Mouse (Mus musculus) limb, embryonic 14.5 days (tissue): Measurements from ENCODE around the gene Ptf1a. TPM values are rescaled to one million over a fixed set of nuclear protein-coding genes. Genes with fewer than 3 reads are reported as not detected.
A peak's percentile ranks its signal among the peaks of the same experiment; 100 is the strongest.

Source experiments
- ATAC-seq: fragments of 200-750 bp; cut with Nextera tagmentation; 2 replicates; pipeline ENCODE4 v1.8.0; 2017; ENCODE audit warnings: low read depth, moderate number of reproducible peaks, moderate TSS enrichment; ENCODE audit not compliant: low FRiP score
- DNase-seq: peaks from one replicate; pipeline ENCODE4 v3.0.0-alpha.2; 2015; ENCODE audit warnings: low spot score
- H3K27ac ChIP-seq: fragments of 300-500 bp; sonication (generic); replicated peaks from 2 replicates; pipeline ENCODE4 v1.5.1; 2014; ENCODE audit warnings: low read depth, mild to moderate bottlenecking, low read length, moderate library complexity, mixed read lengths
- H3K27me3 ChIP-seq: fragments of 300-500 bp; sonication (generic); 2 replicates; pipeline ENCODE4 v1.6.1; 2014; ENCODE audit warnings: low read length, mixed read lengths; ENCODE audit not compliant: control insufficient read depth, insufficient read depth
- H3K36me3 ChIP-seq: fragments of 300-500 bp; sonication (generic); 2 replicates; pipeline ENCODE4 v1.6.1; 2014; ENCODE audit warnings: mild to moderate bottlenecking, low read length, moderate library complexity, mixed read lengths; ENCODE audit not compliant: control insufficient read depth, insufficient read depth
- H3K4me1 ChIP-seq: fragments of 300-500 bp; sonication (generic); 2 replicates; pipeline ENCODE4 v1.6.1; 2014; ENCODE audit warnings: antibody characterized with exemption, low read length, mixed read lengths; ENCODE audit not compliant: control insufficient read depth, insufficient read depth
- H3K4me2 ChIP-seq: fragments of 300-500 bp; sonication (generic); replicated peaks from 2 replicates; pipeline ENCODE4 v1.6.1; 2014; ENCODE audit warnings: low read depth, mild to moderate bottlenecking, low read length, moderate library complexity; ENCODE audit not compliant: severe bottlenecking
- H3K4me3 ChIP-seq: fragments of 300-500 bp; sonication (generic); replicated peaks from 2 replicates; pipeline ENCODE4 v1.5.1; 2014; ENCODE audit warnings: low read length
- H3K9ac ChIP-seq: fragments of 300-500 bp; sonication (generic); 2 replicates; pipeline ENCODE4 v1.6.1; 2014; ENCODE audit warnings: mild to moderate bottlenecking, low read depth, low read length, moderate library complexity; ENCODE audit not compliant: severe bottlenecking
- H3K9me3 ChIP-seq: fragments of 300-500 bp; sonication (generic); 2 replicates; pipeline ENCODE4 v1.6.1; 2016; ENCODE audit warnings: low read length; ENCODE audit not compliant: control insufficient read depth
- POLR2A ChIP-seq: fragments of 200-500 bp; IDR thresholded peaks from 2 replicates; pipeline ENCODE4 v1.8.0; 2012; ENCODE audit warnings: inconsistent platforms, mild to moderate bottlenecking, moderate library complexity, borderline replicate concordance; ENCODE audit not compliant: insufficient read depth, insufficient read length; ENCODE audit errors: extremely low read depth
- WGBS: fragments of 180-500 bp; shearing (Covaris S2); extraction: QIAGEN DNeasy Blood & Tissue Kit; methylation state at CpG from one replicate; pipeline ENCODE4 v1.1.7; 2014; 5-methylcytosine and 5-hydroxymethylcytosine counted together
- polyA plus RNA-seq, 2 experiments: library from polyadenylated mRNA; depleted of rRNA in 1 of 2; stranded (reverse) in 1 of 2; unstranded in 1 of 2; fragments of >200 nt; fragmentation: Nextera tagmentation in 1 of 2; extraction: Ambion mirVana in 1 of 2; gene quantifications; 2 replicates each; pipeline versions ENCODE4 v1.2.1 to v1.2.3; 2012 to 2014

Ptf1a gene
- polyA plus RNA-seq (2012; rRNA removed), result 0.04 TPM in 1 of 2 replicates, not detected in the other
- not detected in 2 replicates for polyA plus RNA-seq (2014; fragmentation: Nextera tagmentation; extraction: Ambion mirVana)

DNA sequence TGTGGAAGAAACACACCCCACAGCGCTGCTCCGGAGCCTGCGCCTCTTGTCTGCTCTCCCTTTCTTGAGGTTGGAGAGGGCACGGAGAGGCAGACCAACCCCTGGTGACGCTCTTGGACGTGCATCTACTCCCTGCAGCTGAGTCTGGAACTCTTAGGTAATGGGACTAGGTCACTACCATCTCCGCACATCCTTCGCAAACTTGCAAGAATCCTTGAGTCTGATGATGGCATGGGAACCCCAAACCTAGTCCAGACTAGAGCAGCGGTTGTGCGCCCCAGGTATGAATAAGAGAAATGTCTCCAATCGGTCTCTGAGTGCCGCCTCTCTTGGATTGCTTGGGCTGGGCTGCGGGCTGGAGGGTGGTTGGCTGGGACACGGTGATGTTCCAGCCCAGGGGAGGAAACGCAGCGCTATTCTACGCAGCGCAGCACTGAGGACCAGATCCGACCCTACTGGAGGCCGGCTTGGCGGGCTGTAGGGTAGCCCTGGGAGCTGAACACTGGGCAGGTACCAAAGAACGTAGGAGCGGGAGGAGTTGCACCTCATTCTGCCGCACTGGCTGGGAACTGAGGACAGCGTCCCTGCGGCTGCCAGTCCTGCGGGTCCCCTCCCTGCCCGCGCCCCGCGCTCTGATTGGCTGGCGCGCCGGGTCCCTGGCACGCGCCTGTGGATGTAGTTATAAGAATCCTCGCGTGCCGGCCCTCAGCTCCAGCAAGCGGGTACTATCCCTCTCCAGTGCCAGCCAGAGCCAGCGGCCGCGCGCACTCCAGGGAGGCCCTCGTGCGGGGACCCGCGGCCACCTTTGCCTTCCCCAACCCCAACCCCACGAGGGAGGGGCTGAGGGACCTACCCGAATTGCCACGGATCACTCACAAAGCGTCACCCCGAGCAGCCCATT, at the start of gene Ptf1a:
Gene Ptf1a (plus strand): TSS at position 733 of the 901 bp plus-strand sequence.
- no peaks in the 10 kb centered on the region for H3K36me3 ChIP-seq
- peak within 1 kb of the TSS; percentile 31 for H3K4me3 ChIP-seq
- DNase-seq (no peak), ATAC-seq (peak; percentile 47)
- H3K27ac ChIP-seq, result no peak within 1 kb of the TSS
- no peak for TF ChIP-seq POLR2A
- peak within 1 kb of the TSS; percentile 51 for H3K4me2 ChIP-seq
- no peak within 1 kb of the TSS for H3K9ac ChIP-seq
- peaks cover 89% of the 10 kb centered on the region for H3K27me3 ChIP-seq
- no peaks in the 10 kb centered on the region for H3K9me3 ChIP-seq
- 0 out of 2 replicates have a peak, but pooled peaks cover 3% of the 10 kb centered on the region for H3K4me1 ChIP-seq
- 2% methylated on average over 38 of the region's 53 CpGs for WGBS

DNA sequence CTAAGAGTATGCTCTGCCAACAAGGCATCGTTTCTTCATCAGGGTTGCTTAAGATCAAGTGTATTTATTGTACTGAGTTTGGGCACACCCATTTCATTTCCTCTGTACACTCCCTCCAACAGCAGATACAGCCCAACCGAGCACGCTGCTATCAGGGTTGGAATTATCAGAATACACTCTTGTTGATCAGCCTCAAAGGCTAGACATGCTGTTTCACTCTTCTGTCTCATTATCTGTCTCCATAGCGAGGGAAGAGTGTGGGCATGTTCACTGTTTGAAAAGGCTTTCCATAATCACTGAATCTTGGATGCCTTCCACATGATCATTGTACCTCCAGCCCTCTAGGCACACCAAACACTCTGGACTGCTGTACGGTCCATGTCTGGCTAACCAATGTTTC, 40.1 kb upstream of the Ptf1a start:
- TF ChIP-seq POLR2A, result no peak
- H3K4me1 ChIP-seq, result no peaks in the 10 kb centered on the region
- WGBS, result 77% methylated on average over 5 of the region's 5 CpGs
- no peak overlapping the region for H3K9ac ChIP-seq
- H3K27ac ChIP-seq, result no peak overlapping the region
- H3K27me3 ChIP-seq, result no peaks in the 10 kb centered on the region
- H3K36me3 ChIP-seq, result no peaks in the 10 kb centered on the region
- no peak for ATAC-seq
- DNase-seq, result no peak
- no peaks in the 10 kb centered on the region for H3K9me3 ChIP-seq
- no peak overlapping the region for H3K4me3 ChIP-seq
- no peak overlapping the region for H3K4me2 ChIP-seq

DNA sequence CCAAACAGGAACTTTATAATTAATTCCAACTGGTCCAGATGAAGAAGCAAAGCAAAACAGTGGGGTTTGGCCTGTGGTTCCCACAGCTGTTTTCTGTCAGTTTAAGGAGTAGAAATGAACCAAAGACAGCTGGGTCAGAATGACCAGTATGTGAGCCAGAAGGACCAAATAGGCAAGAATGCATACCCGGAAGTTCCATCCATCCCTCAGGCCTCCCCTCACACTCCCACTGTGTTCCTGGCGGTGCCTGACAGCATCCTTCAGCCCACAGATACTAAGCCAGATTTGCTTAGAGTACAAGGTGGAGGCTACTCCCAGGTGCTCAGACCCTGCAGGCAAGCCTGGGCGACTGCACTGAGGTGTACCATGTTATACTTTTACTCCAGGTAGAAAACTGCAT, 38.9 kb upstream of the Ptf1a start:
- H3K4me2 ChIP-seq, result no peak overlapping the region
- TF ChIP-seq POLR2A, result no peak
- WGBS, result 22% methylated on average over 3 of the region's 3 CpGs
- no peaks in the 10 kb centered on the region for H3K4me1 ChIP-seq
- ATAC-seq (no peak), DNase-seq (no peak)
- H3K9ac ChIP-seq, result no peak overlapping the region
- no peaks in the 10 kb centered on the region for H3K27me3 ChIP-seq
- no peak overlapping the region for H3K4me3 ChIP-seq
- no peak overlapping the region for H3K27ac ChIP-seq
- H3K9me3 ChIP-seq, result no peaks in the 10 kb centered on the region
- H3K36me3 ChIP-seq, result no peaks in the 10 kb centered on the region

DNA sequence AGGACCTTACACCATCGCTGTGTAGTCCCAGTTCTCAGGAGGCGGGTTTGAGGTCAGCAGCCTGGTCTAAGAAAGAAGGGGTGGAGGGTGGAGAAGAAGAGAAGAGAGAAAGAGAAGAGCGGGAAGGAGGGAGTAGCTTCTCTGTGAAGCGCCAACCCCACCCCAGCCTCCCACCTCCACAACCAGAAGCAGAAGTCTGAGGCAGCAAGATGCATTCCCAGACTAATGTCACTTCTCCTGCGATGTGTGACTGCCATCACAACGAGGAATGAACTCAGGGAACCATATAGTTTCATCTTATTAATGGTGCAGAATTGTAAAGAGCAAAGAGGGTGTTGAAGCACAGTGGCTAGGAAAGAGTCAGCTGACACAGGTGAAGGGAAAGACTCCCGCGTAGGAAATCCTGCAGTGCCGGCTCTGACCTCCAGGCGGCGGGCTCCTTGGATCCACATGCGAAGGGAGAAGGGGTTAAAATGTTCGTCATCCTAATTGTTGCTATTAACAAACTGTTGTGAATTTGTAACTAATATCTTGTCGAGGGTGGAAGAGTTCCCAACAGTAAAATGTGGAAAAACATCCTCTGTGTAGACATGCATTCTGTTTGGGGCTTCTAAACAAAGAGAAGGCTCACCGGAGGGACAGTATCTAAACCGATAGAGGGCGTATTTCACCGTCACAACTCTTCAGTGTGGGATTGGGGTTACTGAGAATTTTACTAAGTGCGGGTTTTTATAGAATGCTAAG, 31.1 kb upstream of the Ptf1a start:
- Histone ChIP-seq H3K9ac (no peak overlapping the region), H3K27me3 (no peaks in the 10 kb centered on the region), H3K4me3 (peak overlapping the region; percentile 21), H3K27ac (no peak overlapping the region), H3K4me2 (peak overlapping the region; percentile 53), H3K9me3 (no peaks in the 10 kb centered on the region), H3K36me3 (no peaks in the 10 kb centered on the region), H3K4me1 (no peaks in the 10 kb centered on the region)
- 22% methylated on average over 19 of the region's 19 CpGs for WGBS
- no peak for TF ChIP-seq POLR2A
- DNase-seq (peak; percentile 20), ATAC-seq (no peak)

DNA sequence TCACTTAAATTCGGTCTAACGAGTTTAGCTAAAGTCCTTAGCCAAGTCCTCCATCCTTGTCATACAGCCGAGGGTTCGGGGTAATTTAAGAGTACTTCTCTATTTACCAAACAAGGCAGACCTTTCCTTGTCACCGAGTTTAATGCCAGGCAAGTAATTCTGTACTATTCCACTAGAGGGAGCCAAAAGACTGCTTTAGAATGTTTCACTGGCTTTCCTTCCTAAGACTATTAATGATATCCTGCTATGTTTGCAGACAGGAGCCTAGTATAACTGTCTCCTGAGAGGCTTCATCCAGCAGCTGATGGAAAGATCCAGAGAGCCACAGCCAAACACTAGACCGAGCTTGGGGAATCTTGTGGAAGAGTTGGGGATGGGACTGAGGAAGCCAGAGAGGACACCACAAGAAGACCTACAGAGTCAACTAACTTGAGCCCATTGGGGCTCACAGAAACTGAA, 30.4 kb upstream of the Ptf1a start:
- WGBS, result under 1% methylated on average over 6 of the region's 6 CpGs
- H3K36me3 ChIP-seq, result no peaks in the 10 kb centered on the region
- peak; percentile 92 for DNase-seq
- peak overlapping the region; percentile 53 for H3K4me2 ChIP-seq
- peak; percentile 37; the same call in 1 of the 2 replicates for ATAC-seq
- no peaks in the 10 kb centered on the region for H3K4me1 ChIP-seq
- H3K9me3 ChIP-seq, result no peaks in the 10 kb centered on the region
- peak overlapping the region; percentile 21 for H3K4me3 ChIP-seq
- no peak overlapping the region for H3K27ac ChIP-seq
- no peak overlapping the region for H3K9ac ChIP-seq
- TF ChIP-seq POLR2A, result no peak
- no peaks in the 10 kb centered on the region for H3K27me3 ChIP-seq
